Mouse (Mus musculus) midbrain, embryonic 13.5 days (tissue): ENCODE measurements around the gene Rad51b. TPM values are rescaled to one million over a fixed set of nuclear protein-coding genes. Genes with fewer than 3 reads are reported as not detected.

ENCODE experiments used
- ATAC-seq: fragments of 200-750 bp; cut with Nextera tagmentation; 2 replicates; pipeline ENCODE4 v1.8.0; 2017; ENCODE audit warnings: mild to moderate bottlenecking, moderate TSS enrichment, moderate library complexity
- H3K27ac ChIP-seq: fragments of 300-500 bp; sonication (generic); 2 replicates; pipeline ENCODE4 v1.5.1; 2015; ENCODE audit warnings: inconsistent platforms, mild to moderate bottlenecking, moderate library complexity
- H3K27me3 ChIP-seq: fragments of 300-500 bp; sonication (generic); 2 replicates; pipeline ENCODE4 v1.6.1; 2015; ENCODE audit warnings: mild to moderate bottlenecking, inconsistent platforms
- H3K36me3 ChIP-seq: fragments of 300-500 bp; sonication (generic); 2 replicates; pipeline ENCODE4 v1.6.1; 2015; ENCODE audit warnings: mild to moderate bottlenecking, inconsistent platforms
- H3K4me1 ChIP-seq: fragments of 300-500 bp; sonication (generic); replicated peaks from 2 replicates; pipeline ENCODE4 v1.6.1; 2015; ENCODE audit warnings: inconsistent platforms
- H3K4me2 ChIP-seq: fragments of 300-500 bp; sonication (generic); replicated peaks from 2 replicates; pipeline ENCODE4 v1.6.1; 2015; ENCODE audit warnings: moderate library complexity, mild to moderate bottlenecking, inconsistent platforms
- H3K4me3 ChIP-seq: fragments of 300-500 bp; sonication (generic); replicated peaks from 2 replicates; pipeline ENCODE4 v1.5.1; 2015; ENCODE audit warnings: mild to moderate bottlenecking, inconsistent platforms
- H3K9ac ChIP-seq: fragments of 300-500 bp; sonication (generic); replicated peaks from 2 replicates; pipeline ENCODE4 v1.6.1; 2015; ENCODE audit warnings: mild to moderate bottlenecking, inconsistent platforms
- H3K9me3 ChIP-seq: fragments of 300-500 bp; sonication (generic); 2 replicates; pipeline ENCODE4 v1.6.1; 2016; ENCODE audit warnings: mild to moderate bottlenecking, inconsistent platforms
- WGBS: fragments of 180-500 bp; shearing (Covaris S2); methylation state at CpG from one replicate; pipeline ENCODE4 v1.1.7; 2015; 5-methylcytosine and 5-hydroxymethylcytosine counted together
- polyA plus RNA-seq: library from polyadenylated mRNA; unstranded; fragments of >200 nt; fragmentation: Nextera tagmentation; extraction: Ambion mirVana; gene quantifications from 2 replicates; pipeline ENCODE4 v1.2.1, GENCODE M21; 2015

Gene Rad51b
- polyA plus RNA-seq, 1 experiment from 2014 or later: 3.2 TPM

GRCm38 (mm10) chr12:79860248-79860555 lies 563.1 kb downstream of the Rad51b start:
- H3K36me3 ChIP-seq: no peaks in the 10 kb centered on the region
- no peak overlapping the region for H3K9ac ChIP-seq
- ATAC-seq: no peak
- 78% methylated on average over 2 of the region's 2 CpGs for WGBS
- peak overlapping the region; percentile 78 for H3K27ac ChIP-seq
- no peak overlapping the region for H3K4me3 ChIP-seq
- peaks cover 3% of the 10 kb centered on the region; the same call in 1 of the 2 replicates for H3K9me3 ChIP-seq
- H3K4me2 ChIP-seq: no peak overlapping the region
- H3K27me3 ChIP-seq: no peaks in the 10 kb centered on the region
- peaks cover 25% of the 10 kb centered on the region for H3K4me1 ChIP-seq

Other genes with a start within 250 kb of the Rad51b start
- gene Pigh, start 207.6 kb upstream of the Rad51b start, polyA plus RNA-seq: 25.3 and 26.4 TPM in 2 replicates
- 22.9 and 23.3 TPM in 2 replicates for gene Arg2, start 166.5 kb upstream of the Rad51b start, polyA plus RNA-seq
- gene Vti1b, start 124.6 kb upstream of the Rad51b start, polyA plus RNA-seq: 174 and 183 TPM in 2 replicates
- 26.1 and 27.9 TPM in 2 replicates for gene Rdh11, start 105.0 kb upstream of the Rad51b start, polyA plus RNA-seq
- 0.67 and 1.1 TPM in 2 replicates for gene Rdh12, start 88.4 kb upstream of the Rad51b start, polyA plus RNA-seq
- 9.0 and 13.0 TPM in 2 replicates for gene Zfyve26, start 978 bp upstream of the Rad51b start, polyA plus RNA-seq